Mouse (Mus musculus) left cerebral cortex, adult 9 months (tissue): ENCODE measurements around the gene Asna1.

Experiments
- DNase-seq, 2 experiments: peaks; one replicate each; pipeline ENCODE4 v3.0.0; 2022; ENCODE audit warnings: low spot score in 2 of 2

Gene Asna1

GRCm38 (mm10) chr8:85025098-85025932 is at the start of gene Asna1:
Gene Asna1, minus strand, starts transcription at chr8:85025281.
- DNase-seq = peak; percentile 85 to 87

- DNase-seq = no peak
Observed at GRCm38 (mm10) chr8:85074617-85075016, 49.5 kb upstream of the Asna1 start.

DNA sequence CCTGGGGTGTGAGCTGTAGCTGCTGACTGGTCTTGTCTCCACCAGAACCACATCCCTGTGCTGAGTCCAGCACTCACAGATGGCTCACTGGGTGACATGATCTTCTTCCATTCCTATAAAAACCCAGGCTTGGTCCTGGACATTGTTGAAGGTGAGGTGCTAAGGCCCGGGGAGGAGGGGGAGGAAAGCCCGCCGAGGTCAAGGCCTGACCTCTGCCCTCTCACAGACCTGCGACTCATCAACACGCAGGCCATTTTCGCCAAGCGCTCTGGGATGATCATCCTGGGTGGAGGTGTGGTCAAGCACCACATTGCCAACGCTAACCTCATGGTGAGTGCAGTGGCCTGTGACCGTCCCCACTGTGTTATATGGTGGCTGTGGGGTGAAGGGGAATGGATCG is 49.1 kb upstream of the Asna1 start:
- DNase-seq = no peak

GRCm38 (mm10) chr8:85073041-85073612 is 48.0 kb upstream of the Asna1 start:
- no peak for DNase-seq

- DNase-seq = no peak
Observed at GRCm38 (mm10) chr8:85072364-85072929, 47.4 kb upstream of the Asna1 start.

- DNase-seq = peak; percentile 80 to 93
Observed at GRCm38 (mm10) chr8:85071514-85072281, 46.6 kb upstream of the Asna1 start, which contains the start of gene Dhps. Gene Dhps, plus strand, starts transcription at chr8:85071757.

DNA sequence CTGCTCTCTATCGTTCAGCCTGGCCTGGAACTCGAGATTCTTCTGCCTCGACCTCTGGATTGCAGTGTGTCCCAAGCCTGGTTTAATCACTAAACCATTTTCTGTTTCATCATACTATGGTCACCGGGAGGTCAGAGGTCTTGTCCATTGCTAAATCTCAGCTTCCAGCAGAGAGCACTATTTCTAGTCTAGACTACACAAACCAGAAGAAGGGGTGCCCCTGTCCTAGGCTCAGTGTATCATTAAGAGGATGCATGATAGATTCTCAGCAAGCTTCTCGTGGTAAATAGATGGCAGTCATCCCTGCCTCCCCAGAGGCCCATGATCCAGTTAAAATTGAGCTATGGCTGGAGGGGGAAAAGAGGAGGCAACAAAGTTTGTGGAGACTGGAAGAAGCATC is 46.0 kb upstream of the Asna1 start:
- DNase-seq = no peak

- DNase-seq = no peak
Observed at GRCm38 (mm10) chr8:85067982-85068381, 42.9 kb upstream of the Asna1 start, which contains the start of gene Gm5741. Gene Gm5741, minus strand, starts transcription at chr8:85067982.

DNA sequence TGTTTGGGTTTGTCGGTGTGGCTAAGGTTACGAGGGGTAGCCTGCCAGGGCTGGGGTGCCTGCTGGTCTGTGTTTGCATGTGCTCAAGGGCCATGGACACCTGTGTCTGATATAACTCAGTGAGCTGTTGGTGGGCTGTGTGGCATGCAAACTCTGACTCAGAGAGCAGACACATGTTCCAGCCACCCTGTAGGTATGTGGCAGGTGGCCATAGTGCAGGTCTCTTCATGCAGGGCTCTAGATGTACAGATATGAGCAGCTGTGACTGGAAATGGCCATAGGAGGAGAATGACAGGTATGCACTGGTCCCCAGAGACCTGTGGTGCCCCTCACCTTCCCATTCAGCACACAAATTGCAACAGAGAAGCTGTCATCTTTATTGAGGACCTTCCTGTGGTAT is 42.1 kb upstream of the Asna1 start:
- no peak for DNase-seq

DNA sequence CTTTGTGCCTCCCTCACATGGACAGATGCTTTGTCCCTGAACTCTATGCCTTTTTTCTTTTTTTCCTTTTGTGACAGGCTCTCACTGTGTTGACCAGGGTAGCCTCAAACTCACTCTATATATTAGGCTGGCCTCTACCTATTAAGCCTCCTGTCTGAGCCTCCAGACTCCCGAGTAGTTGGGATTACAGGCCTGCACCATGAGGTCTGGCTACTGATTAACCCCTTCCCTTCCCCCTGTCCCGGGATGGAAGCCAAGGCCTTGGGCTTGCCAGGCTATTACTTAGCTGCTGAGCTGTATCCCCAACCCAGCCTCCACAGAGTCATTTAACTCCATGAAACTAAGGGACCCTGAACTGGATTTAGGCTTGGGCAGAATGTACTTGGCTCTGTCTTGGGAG is 40.1 kb upstream of the Asna1 start:
- no peak for DNase-seq

- DNase-seq = no peak
Observed at GRCm38 (mm10) chr8:85062603-85063002, 37.5 kb upstream of the Asna1 start.

DNA sequence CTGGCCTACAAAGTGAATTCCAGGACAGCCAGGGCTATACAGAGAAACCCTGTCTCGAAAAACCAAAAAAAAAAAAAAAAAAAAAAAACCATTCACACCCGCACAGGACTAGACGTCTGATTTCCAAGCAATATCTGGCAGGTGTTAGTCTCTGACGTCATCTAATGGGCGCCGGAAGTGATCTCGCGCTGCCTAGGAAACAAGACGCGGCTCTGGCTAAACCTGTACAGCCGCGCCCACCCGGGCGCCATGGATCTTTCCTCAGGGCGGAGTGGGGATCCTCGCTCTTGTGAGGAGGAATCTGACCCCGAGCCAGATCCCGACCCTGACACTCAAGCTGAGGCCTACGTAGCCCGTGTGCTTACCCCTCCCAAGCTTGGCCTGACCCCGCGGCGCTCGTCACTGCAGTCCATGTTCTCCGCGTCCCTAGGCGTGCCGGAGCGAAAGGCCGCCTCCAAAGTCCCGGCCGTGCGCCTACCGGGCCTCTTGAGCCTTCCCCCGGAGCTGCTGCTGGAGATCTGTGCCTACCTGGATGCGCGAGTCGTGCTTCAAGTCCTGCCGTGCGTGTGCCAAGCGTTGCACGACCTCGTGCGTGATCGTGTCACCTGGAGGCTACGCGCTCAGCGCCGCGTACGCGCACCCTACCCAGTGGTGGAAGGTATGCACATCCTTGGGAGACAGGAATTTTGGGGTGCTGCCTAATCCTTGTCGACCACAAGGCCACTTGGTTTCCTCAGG is 35.0 kb upstream of the Asna1 start, which contains the start of gene Fbxw9:
Gene Fbxw9, plus strand, starts transcription at position 177 of the 738 bp plus-strand sequence.
- DNase-seq = peak; percentile 84 to 94

GRCm38 (mm10) chr8:85057367-85057766 is 32.3 kb upstream of the Asna1 start:
- DNase-seq = no peak

DNA sequence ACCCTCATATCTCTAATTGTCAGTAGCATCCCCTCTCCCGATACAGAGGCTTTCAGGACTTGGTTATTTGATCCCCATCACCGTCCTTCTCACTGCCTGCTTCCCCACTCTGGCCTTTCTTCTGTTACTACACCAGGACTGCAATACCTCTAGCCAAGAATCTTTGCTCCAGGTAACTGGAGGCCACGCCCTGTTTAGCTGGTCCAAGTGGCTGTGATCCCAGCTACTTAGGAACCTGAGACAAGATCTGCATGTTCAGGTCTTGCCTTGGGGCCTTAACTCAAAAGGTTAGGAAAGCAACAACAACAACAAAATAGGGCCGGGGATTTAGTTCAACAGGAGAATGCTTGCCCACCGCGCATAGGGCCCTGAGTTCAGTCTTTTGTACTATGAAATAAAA is 18.5 kb upstream of the Asna1 start:
- DNase-seq = no peak

DNA sequence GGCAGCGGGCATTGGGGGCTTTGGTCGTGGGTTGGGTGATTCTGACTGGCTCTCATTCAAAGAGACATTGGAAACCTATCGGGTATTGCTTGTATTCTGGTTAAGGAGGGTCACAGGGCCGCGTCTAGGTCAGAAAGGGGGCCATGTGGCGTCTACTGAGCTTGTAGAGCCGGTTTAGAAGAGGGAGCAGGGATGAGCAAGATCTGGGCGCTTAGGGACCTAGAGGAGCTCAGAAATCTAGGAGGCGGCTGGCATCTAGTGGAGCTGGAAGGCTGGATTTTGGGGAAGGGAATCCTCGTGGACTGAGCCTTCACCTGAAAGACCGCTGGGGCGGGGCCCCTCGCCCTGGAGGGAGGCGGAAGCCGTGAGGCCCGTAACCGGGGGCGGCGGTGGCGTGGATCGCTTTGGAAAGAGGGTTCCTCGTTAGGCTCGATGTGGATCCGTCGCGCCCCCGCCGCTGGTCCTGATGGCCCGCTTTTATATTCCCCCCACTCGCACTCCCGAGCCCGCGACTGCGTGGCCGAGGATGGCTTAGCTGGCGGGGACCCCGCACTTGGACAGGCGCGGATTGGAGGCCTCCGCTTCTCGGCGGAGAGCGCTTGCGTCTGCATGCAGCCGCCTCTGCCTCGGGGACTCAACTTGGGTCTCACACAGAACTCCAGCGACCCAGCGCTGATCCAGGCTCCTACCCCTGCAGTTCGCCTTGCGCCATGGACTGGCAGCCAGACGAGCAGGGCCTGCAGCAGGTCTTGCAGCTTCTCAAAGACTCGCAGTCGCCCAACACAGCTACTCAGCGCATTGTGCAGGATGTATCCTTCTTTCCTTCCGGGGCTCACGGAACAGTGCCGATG is 12.8 kb upstream of the Asna1 start:
- DNase-seq = peak in 1 of 2 experiments; percentile 49

DNA sequence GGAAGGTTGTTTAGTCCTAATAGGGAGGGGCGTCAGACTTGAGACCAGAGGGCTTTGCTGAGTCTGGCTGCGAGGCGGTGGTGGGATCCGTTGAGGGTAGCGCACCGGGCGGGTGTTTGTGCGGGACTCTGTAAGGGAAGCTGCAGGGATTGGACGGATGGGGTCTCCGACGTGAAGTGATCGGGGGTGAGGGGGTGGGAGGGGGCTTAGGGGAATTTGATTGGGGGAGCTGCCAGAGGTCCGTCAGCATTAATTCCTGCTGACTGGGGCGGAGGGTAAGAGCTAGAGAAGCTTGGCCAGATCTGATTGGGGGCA is 12.2 kb upstream of the Asna1 start:
- DNase-seq = no peak

DNA sequence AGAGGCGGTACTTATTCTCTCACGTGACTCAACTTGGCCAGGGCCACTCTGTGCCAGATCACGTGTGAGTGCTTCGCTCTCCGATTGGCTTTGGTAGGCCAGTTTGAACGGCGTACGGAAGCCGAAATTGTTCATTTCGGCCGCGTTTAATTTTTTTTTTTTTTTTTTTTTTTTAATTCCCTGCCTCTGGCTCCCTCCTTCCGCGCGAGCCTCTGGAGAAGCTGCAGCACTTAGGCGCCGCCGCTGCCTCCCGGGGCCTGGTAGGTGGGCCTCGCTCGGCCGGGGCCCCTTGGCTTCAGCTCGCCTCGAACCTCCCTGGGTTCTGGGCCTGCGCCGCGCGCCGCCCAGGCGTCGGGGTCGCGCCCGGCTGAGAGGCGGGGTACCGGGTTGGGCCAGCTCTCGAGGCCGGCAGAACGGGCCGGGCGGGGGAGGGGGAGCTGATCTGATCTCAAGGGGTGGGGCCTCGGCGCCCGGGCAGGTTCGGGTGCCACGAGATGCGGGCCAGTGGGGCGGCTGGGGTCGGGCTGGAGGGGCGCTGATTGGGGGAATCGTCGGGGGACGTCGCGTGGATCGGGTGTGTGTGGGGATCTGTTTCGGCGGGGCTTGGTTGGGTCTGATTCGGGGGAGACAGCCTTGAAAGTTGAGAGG is 11.8 kb upstream of the Asna1 start, which contains the start of gene Tnpo2:
Gene Tnpo2, plus strand, starts transcription at position 198 of the 648 bp plus-strand sequence.
- peak; percentile 90 to 94 for DNase-seq

DNA sequence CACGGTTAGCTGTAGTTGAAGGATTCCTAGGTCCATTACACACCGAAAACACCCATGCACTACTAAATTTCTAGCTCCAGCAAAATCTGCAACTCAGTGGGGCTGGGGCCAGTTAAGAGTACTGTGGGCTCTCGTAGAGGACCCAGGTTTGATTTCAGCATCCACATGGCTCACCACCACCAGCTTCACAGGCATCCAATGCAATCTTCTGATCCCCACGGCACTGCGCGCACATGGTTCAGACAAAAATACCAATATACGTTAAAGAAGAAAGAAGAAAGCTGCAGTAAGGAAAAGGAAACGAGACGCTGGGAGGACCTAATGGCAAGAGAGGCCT is 11.3 kb upstream of the Asna1 start:
- DNase-seq = no peak

DNA sequence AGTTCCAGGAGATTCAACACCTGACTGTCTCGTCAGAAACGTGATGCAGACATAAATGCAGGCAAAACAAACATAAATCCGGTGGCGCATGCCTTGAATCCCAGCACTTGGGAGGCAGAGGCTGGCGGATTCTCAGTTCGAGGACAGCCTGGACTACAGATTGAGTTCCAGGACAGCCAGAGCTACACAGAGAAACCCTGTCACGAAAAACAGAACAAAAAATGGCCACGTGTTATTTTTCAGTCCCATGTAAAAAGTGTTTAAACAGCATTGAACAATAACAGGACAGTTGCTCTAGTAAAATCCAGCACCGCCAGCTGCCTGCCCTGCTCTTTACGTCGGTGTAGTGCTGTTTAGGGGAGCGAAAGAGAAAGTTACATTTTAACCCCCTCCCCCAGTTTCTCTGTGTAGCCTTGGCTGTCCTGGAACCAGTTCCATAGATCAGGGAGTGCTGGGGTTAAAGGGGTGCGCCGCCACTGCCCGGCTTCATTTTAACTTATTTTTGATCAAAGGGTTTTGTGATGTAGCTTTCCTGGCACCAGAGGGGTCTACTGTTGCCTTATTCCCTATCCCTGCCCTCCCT is 10.7 kb upstream of the Asna1 start:
- no peak for DNase-seq
